Mouse (Mus musculus): Measurements from ENCODE around the gene Rcan1.
A peak's percentile ranks its signal among the peaks of the same experiment; 100 is the strongest.

Rcan1 gene

GRCm38 (mm10) chr16:92472898-92473297 lies 2.2 kb upstream of the Rcan1 start:
- no peak for DNase-seq (ENCODE audit: low spot score in 2 of 2)

GRCm38 (mm10) chr16:92468459-92468858 lies 2.2 kb downstream of the Rcan1 start:
- DNase-seq (ENCODE audit: low spot score in 2 of 2): no peak

- DNase-seq (ENCODE audit: low spot score in 2 of 2): no peak
Observed at GRCm38 (mm10) chr16:92467041-92467440, 3.6 kb downstream of the Rcan1 start.

GRCm38 (mm10) chr16:92465642-92466526 lies 4.8 kb downstream of the Rcan1 start:
- DNase-seq (ENCODE audit: low spot score in 2 of 2): peak; percentile 96

- DNase-seq (ENCODE audit: low spot score in 2 of 2): no peak
Observed at GRCm38 (mm10) chr16:92465226-92465625, 5.4 kb downstream of the Rcan1 start.

- no peak for DNase-seq (ENCODE audit: low spot score in 2 of 2)
Observed at GRCm38 (mm10) chr16:92464390-92464972, 6.2 kb downstream of the Rcan1 start.

- no peak for DNase-seq (ENCODE audit: low spot score in 2 of 2)
Observed at GRCm38 (mm10) chr16:92461412-92461811, 9.3 kb downstream of the Rcan1 start.

GRCm38 (mm10) chr16:92457594-92457993 lies 13.1 kb downstream of the Rcan1 start:
- DNase-seq (ENCODE audit: low spot score in 2 of 2): peak in 1 of 2 experiments; percentile 16

- no peak for DNase-seq (ENCODE audit: low spot score in 2 of 2)
Observed at GRCm38 (mm10) chr16:92455969-92456368, 14.7 kb downstream of the Rcan1 start.

GRCm38 (mm10) chr16:92455488-92455887 lies 15.2 kb downstream of the Rcan1 start:
- no peak for DNase-seq (ENCODE audit: low spot score in 2 of 2)

- no peak for DNase-seq (ENCODE audit: low spot score in 2 of 2)
Observed at GRCm38 (mm10) chr16:92454495-92454894, 16.2 kb downstream of the Rcan1 start.

GRCm38 (mm10) chr16:92454002-92454401 lies 16.7 kb downstream of the Rcan1 start:
- DNase-seq (ENCODE audit: low spot score in 2 of 2): no peak

GRCm38 (mm10) chr16:92452609-92453008 lies 18.1 kb downstream of the Rcan1 start:
- DNase-seq (ENCODE audit: low spot score in 2 of 2): no peak

GRCm38 (mm10) chr16:92451516-92452072 lies 19.1 kb downstream of the Rcan1 start:
- no peak for DNase-seq (ENCODE audit: low spot score in 2 of 2)

- no peak for DNase-seq (ENCODE audit: low spot score in 2 of 2)
Observed at GRCm38 (mm10) chr16:92450331-92450730, 20.3 kb downstream of the Rcan1 start.

GRCm38 (mm10) chr16:92449080-92449479 lies 21.6 kb downstream of the Rcan1 start:
- no peak for DNase-seq (ENCODE audit: low spot score in 2 of 2)

GRCm38 (mm10) chr16:92445377-92445776 lies 25.3 kb downstream of the Rcan1 start:
- DNase-seq (ENCODE audit: low spot score in 2 of 2): no peak

GRCm38 (mm10) chr16:92443644-92444113 lies 27.0 kb downstream of the Rcan1 start:
- peak; percentile 12 to 28 for DNase-seq (ENCODE audit: low spot score in 2 of 2)

GRCm38 (mm10) chr16:92442946-92443345 lies 27.7 kb downstream of the Rcan1 start:
- DNase-seq (ENCODE audit: low spot score in 2 of 2): no peak

GRCm38 (mm10) chr16:92442150-92442549 lies 28.5 kb downstream of the Rcan1 start:
- no peak for DNase-seq (ENCODE audit: low spot score in 2 of 2)

GRCm38 (mm10) chr16:92441203-92441602 lies 29.5 kb downstream of the Rcan1 start:
- DNase-seq (ENCODE audit: low spot score in 2 of 2): no peak

GRCm38 (mm10) chr16:92440229-92440628 lies 30.4 kb downstream of the Rcan1 start:
- DNase-seq (ENCODE audit: low spot score in 2 of 2): peak in 1 of 2 experiments; percentile 20

- DNase-seq (ENCODE audit: low spot score in 2 of 2): no peak
Observed at GRCm38 (mm10) chr16:92439775-92440174, 30.9 kb downstream of the Rcan1 start.
